Mouse (Mus musculus): Measurements from ENCODE around the gene Clvs2. TPM values are rescaled to one million over a fixed set of nuclear protein-coding genes. Genes with fewer than 3 reads are reported as not detected.

Gene Clvs2
- total RNA-seq (2023), result not detected

DNA sequence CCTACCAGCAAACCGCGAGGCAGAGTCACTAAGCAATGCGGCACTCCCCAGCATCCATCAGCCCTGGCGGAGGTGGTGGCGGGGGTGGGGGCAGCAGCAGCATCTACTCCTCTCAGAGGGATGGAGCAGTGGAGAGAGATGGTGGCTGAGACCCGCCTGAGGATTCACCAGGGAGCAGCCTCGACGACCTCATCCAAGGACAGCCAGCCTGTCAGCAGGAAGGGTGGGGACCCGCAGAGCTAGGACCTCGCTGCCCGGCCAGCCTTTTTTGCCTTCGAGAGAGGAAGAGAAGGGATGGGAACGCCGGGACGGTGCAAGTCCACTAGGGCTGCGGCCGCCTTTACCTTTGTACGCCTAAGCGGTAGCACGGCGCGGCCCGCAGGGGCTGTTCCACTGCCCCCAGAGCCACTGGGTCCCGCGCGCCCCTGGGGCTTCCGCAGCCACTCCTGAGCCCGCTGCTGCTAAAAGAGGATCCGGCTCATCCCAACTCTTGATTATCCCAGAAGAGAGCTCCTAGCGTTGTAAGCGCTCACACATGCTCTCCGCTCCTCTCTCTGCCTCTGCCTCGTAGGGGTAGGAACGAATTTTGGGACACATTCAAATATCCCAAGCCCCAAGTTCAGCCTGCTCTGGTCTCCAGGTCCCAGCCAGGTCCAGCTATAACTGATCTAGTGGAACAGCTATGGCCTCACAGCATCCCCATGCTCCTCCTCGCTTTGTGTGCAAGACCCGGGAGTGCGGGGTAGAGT is at the start of gene Clvs2:
Clvs2 (minus strand) TSS at position 639 of the 749 bp plus-strand sequence.

Other genes with a start within 250 kb of the Clvs2 start
- gene Sult3a2, start 161.9 kb upstream of the Clvs2 start, total RNA-seq (2023), result not detected
- not detected for gene Sult3a1, start 233.0 kb upstream of the Clvs2 start, total RNA-seq (2023)